Mouse (Mus musculus): ENCODE results near the gene Phyhd1. TPM values are rescaled to one million over a fixed set of nuclear protein-coding genes. Genes with fewer than 3 reads are reported as not detected.

Gene Phyhd1
- polyA plus RNA-seq, 1 experiment from 2014 or later: 8.4 TPM

DNA sequence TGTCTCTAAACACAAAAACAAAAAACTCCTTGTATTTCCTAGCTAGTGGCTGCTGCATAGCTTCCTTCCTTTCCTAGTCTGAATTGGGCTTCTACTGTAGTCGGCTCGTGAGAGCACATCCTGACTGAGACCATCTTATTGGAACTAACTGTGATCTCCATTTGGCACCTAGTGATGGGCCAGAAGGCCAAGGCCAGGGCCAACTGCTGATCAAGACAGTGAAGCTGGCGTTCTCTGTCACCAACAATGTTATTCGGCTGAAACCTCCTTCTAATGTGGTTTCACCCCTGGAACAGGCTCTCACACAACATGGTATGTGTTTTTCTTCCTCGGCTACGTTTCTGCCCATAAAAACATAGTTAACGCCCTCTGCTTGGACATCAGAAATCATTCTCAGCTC is 61.3 kb downstream of the Phyhd1 start:
- no peak overlapping the region for H3K27ac ChIP-seq
- no peak overlapping the region for H3K4me3 ChIP-seq
- no peak overlapping the region for H3K4me2 ChIP-seq
- H3K36me3 ChIP-seq: peaks cover 90% of the 10 kb centered on the region
- 90% methylated on average over 7 of the region's 7 CpGs for WGBS
- H3K4me1 ChIP-seq (replicated peaks): no peaks in the 10 kb centered on the region
- H3K27me3 ChIP-seq: no peaks in the 10 kb centered on the region
- ATAC-seq (replicated peaks; ENCODE audit: insufficient number of reproducible peaks, insufficient read depth, low FRiP score, low read depth): no peak
- no peak overlapping the region for H3K9ac ChIP-seq
- H3K9me3 ChIP-seq (replicated peaks): no peaks in the 10 kb centered on the region

DNA sequence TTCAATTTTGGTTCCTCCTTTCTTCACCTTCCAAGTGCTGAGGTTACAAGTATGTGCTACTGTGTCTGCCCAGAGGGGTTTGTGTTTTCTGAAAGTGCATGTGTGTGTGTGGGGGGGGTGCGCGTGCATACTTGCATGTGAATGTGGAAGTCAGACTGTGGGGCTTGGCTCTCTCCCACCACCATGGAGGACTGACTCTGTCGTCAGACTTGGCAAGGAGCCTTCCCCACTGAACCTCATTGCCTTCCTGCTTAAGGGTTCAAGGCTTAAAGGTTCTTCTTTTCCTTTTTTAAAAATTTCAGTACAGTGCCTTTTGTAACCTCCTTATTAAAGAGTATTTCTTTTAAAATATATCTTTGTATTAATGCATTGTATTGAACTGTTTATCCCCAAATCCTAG is 62.8 kb downstream of the Phyhd1 start:
- 86% methylated on average over 3 of the region's 3 CpGs for WGBS
- Histone ChIP-seq H3K36me3 (peaks cover 90% of the 10 kb centered on the region), H3K27ac (no peak overlapping the region), H3K4me2 (no peak overlapping the region), H3K27me3 (no peaks in the 10 kb centered on the region), H3K4me1 (replicated peaks) (no peaks in the 10 kb centered on the region), H3K4me3 (no peak overlapping the region), H3K9ac (no peak overlapping the region), H3K9me3 (replicated peaks) (no peaks in the 10 kb centered on the region)
- no peak for ATAC-seq (replicated peaks; ENCODE audit: insufficient number of reproducible peaks, insufficient read depth, low FRiP score, low read depth)

Other genes starting within 250 kb of the Phyhd1 start
- 18.7 and 25.0 TPM in 2 replicates for gene Wdr34, start 217.3 kb upstream of the Phyhd1 start, polyA plus RNA-seq (2015; fragmentation: Nextera tagmentation; extraction: Ambion mirVana)
- gene Set, start 208.8 kb upstream of the Phyhd1 start, polyA plus RNA-seq (2015; fragmentation: Nextera tagmentation; extraction: Ambion mirVana): 194 and 206 TPM in 2 replicates
- gene Pkn3, start 188.5 kb upstream of the Phyhd1 start, polyA plus RNA-seq (2015; fragmentation: Nextera tagmentation; extraction: Ambion mirVana): 11.0 and 11.1 TPM in 2 replicates
- gene Zdhhc12, start 172.6 kb upstream of the Phyhd1 start, polyA plus RNA-seq (2015; fragmentation: Nextera tagmentation; extraction: Ambion mirVana): 25.8 and 31.3 TPM in 2 replicates
- 5.0 and 6.8 TPM in 2 replicates for gene Zer1, start 141.6 kb upstream of the Phyhd1 start, polyA plus RNA-seq (2015; fragmentation: Nextera tagmentation; extraction: Ambion mirVana)
- 5.6 and 6.4 TPM in 2 replicates for gene Tbc1d13, start 132.5 kb upstream of the Phyhd1 start, polyA plus RNA-seq (2015; fragmentation: Nextera tagmentation; extraction: Ambion mirVana)
- gene Endog, start 94.7 kb upstream of the Phyhd1 start, polyA plus RNA-seq (2015; fragmentation: Nextera tagmentation; extraction: Ambion mirVana): 33.9 and 35.1 TPM in 2 replicates
- gene Spout1, start 87.7 kb upstream of the Phyhd1 start, polyA plus RNA-seq (2015; fragmentation: Nextera tagmentation; extraction: Ambion mirVana): 27.3 and 36.3 TPM in 2 replicates
- 21.1 and 22.1 TPM in 2 replicates for gene Kyat1, start 60.4 kb upstream of the Phyhd1 start, polyA plus RNA-seq (2015; fragmentation: Nextera tagmentation; extraction: Ambion mirVana)
- gene Lrrc8a, start 28.5 kb upstream of the Phyhd1 start, polyA plus RNA-seq (2015; fragmentation: Nextera tagmentation; extraction: Ambion mirVana): 37.7 and 40.0 TPM in 2 replicates
- gene Gm28035, start 25.6 kb upstream of the Phyhd1 start, polyA plus RNA-seq (2015; fragmentation: Nextera tagmentation; extraction: Ambion mirVana): 0.33 and 0.38 TPM in 2 replicates
- gene Gm28038, start 14.8 kb downstream of the Phyhd1 start, polyA plus RNA-seq (2015; fragmentation: Nextera tagmentation; extraction: Ambion mirVana): not detected in 2 replicates
- 26.9 and 32.0 TPM in 2 replicates for gene Dolk, start 20.1 kb downstream of the Phyhd1 start, polyA plus RNA-seq (2015; fragmentation: Nextera tagmentation; extraction: Ambion mirVana)
- gene Nup188, start 20.2 kb downstream of the Phyhd1 start, polyA plus RNA-seq (2015; fragmentation: Nextera tagmentation; extraction: Ambion mirVana): 15.8 and 23.4 TPM in 2 replicates
- gene Sh3glb2, start 93.1 kb downstream of the Phyhd1 start, polyA plus RNA-seq (2015; fragmentation: Nextera tagmentation; extraction: Ambion mirVana): 105 and 140 TPM in 2 replicates
- gene Miga2, start 98.0 kb downstream of the Phyhd1 start, polyA plus RNA-seq (2015; fragmentation: Nextera tagmentation; extraction: Ambion mirVana): 32.6 and 35.5 TPM in 2 replicates
- gene Dolpp1, start 126.1 kb downstream of the Phyhd1 start, polyA plus RNA-seq (2015; fragmentation: Nextera tagmentation; extraction: Ambion mirVana): 19.5 and 25.2 TPM in 2 replicates
- gene Crat, start 149.6 kb downstream of the Phyhd1 start, polyA plus RNA-seq (2015; fragmentation: Nextera tagmentation; extraction: Ambion mirVana): 108 and 109 TPM in 2 replicates
- gene Ptpa, start 149.8 kb downstream of the Phyhd1 start, polyA plus RNA-seq (2015; fragmentation: Nextera tagmentation; extraction: Ambion mirVana): 102 and 119 TPM in 2 replicates
- gene Ier5l, start 208.0 kb downstream of the Phyhd1 start, polyA plus RNA-seq (2015; fragmentation: Nextera tagmentation; extraction: Ambion mirVana): 1.7 and 2.0 TPM in 2 replicates

Data from heart, embryonic 15.5 days (tissue).